Mouse (Mus musculus) layer of hippocampus, adult 11-12 months (tissue): ENCODE measurements around the gene Saa1.

Experiments used
- DNase-seq: peaks from one replicate; pipeline ENCODE4 v3.0.0; 2022; ENCODE audit warnings: low spot score

Saa1 gene

DNA sequence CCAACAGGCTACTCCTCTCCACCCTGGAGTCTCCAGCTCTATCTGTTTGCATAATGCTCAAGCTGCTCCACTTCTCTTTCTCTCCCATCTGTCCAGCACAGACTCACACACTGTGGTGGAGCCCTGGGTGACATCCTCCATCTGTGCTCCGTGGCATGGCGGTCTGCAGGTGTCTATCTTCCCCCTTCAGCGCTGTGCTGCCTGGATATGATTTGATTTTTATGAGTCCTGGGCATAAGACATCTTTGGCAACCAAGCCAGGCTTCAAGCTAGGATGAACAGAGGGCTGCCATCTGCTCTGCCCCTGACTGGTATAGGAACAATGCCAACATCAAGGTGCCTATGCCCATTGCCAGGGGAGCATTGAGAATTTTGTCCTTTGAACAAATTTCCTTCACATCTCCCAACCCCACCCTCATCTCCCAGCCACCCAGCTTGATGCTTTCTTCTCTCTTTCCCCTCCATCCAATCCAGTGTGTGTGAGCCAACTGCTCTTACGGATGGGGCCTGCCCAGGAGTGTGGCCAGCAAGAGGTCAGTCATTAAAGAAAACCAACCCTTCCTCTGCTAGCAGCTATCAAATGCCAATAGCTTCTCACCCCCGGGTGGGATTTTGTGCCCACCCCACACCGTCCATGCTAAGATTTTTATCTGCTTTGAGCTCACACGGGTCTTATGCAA lies 24.0 kb downstream of the Saa1 start:
- no peak for DNase-seq

DNA sequence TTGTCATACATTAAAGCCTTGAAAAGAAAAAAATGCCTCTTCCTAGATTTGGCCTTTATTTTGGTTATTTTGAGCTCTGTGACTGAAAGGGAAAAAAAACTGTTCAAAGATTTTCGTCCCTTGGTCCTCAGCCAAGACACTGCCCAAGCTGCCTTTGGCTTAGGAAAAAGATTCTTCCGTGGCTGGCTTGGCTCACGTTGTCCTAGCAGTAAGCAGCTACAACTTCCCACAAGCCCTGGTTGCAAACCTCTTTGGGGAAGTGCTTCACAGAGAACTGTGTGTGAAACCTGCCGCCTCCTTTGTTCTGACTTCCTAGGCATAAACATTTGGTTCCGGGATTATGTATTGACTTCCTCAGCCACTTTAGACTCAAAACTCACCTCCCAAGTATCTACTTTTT lies 25.9 kb downstream of the Saa1 start:
- DNase-seq = no peak

DNA sequence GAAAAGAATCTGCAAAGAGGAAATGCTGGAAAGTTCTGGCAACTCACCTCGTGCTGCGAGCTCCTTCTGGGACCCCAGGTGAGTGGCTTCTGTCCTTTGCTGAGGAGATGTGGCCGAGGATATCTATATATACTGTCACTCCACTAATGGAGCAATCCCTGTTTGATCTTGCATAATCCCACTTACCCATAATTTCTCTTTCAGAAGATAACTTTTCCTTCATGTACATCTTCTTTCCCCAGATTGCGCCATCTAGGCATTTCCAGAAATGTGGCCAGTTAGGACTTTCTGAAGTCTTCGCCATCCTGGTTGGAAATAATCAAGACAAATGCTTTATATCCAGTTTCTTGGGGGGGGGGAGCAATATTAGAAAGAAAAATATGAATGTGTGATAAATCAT lies 27.2 kb downstream of the Saa1 start, which contains the start of gene Saa3:
TSS of gene Saa3 (minus strand) at position 101 of the 400 bp plus-strand sequence.
- DNase-seq = no peak

DNA sequence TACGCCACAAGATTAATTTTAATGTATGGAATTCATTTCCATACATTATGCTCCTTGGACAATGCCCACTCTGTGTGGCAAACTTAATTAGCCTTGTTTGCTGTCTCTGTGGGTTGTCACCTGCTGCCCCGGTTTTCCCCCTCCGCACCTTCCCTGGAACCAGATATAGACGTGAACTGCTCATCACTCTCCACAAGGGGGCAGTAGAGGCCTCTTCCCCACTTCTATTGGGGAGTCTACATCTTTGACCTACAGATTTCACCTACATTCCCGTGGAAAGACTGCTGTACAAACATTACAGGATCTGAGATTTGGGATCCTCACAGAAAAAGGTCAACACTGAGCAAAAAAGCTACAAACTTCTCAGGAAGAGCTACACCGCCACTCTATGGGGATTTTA lies 28.3 kb downstream of the Saa1 start:
- DNase-seq = peak; percentile 46

DNA sequence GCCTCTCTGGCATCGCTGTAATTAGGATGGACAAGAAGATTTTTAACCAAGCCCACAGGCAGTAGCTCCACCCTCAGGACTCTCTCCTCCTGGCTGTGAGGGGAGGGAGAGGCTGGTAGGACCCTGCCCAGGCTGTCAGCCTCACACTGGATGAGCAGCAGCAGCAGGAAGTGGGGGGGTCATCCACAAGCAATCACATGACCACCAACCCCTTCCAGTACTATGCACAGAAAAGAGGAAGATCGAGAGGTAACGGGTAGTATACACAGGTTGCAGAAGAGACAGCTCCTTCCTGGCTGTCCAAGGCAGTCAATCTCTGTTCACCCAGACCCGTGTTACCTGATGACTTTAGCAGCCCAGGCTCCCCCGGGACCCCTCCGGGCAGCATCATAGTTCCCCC lies 30.5 kb downstream of the Saa1 start:
- DNase-seq = no peak

DNA sequence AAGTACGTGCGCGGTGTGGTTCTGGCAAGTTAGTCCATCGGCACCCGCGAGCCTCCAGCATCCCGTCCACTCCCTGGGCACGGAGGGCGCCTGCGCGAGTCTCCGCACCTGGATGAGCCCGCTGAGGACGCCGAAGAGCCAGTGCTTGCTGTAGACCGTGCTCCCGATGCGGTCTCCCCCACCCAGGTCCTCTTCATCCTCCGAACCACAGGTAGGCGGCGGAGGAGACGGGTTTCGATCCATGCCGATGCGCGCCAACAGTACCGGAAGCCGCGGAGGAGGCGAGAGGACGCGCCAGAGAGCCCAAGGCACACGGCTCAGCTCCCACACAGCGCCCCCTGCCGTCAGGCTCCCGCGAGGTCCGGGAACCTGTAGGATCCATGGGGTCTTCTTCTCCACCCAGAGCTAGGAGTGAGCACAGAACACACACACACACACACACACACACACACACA lies 32.4 kb downstream of the Saa1 start, which contains the start of gene Saal1:
TSS of gene Saal1 (minus strand) at position 291 of the 455 bp plus-strand sequence.
- peak; percentile 83 for DNase-seq

DNA sequence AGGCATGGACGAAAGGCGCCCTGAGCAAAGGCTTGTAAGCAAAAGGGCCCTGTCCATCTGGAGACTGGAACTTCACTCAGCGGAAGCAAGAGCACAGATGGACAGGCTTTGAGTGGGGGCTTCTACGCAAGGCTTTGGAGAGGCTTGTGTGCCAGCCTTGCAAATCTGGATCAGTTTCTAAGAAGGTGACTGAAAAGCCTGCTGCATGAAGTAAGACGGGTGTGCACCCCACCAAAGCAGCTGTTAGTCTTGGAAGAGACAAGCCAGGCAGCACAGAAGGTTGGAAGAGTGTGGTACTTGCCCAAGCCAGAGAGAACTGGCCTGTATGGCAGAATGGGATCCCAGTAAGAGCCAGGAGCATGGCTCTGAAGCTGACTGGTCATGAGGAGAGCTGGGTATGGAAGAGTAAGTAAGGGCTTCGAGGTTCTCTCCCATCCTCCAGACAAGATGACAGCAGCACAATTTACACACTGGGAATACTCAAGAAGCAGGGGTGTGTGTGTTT lies 42.2 kb downstream of the Saa1 start:
- no peak for DNase-seq

DNA sequence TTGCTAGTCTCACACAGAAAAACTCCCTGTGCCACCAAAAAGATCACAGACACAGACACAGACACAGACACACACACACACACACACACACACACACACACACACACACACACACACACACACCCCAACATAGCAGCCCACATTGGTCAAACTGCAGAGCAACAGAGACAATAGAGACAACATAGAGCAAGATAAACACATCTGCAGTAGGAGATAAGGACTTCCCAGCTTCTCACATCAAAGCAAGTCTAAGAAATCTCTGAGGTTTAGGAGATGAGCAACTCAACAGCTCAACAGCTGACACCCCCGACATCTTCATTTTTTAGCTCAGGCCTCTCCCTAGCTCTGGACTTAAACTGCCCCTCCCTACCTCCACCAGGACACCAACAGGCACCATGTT lies 46.0 kb downstream of the Saa1 start:
- no peak for DNase-seq
